Mouse (Mus musculus) CH12.LX (cell line): ENCODE data around the gene Spata6. TPM values are rescaled to one million over a fixed set of nuclear protein-coding genes. Genes with fewer than 3 reads are reported as not detected.
A peak's percentile ranks its signal among the peaks of the same experiment; 100 is the strongest.

ENCODE experiments used
- DNase-seq: peaks from one replicate; pipeline ENCODE4 v3.0.0-alpha.2; 2013; ENCODE audit errors: extremely low read depth
- H3K27ac ChIP-seq: 2 replicates; pipeline ENCODE4 v1.5.1; 2012; ENCODE audit warnings: low read depth, mild to moderate bottlenecking, control low read depth, moderate library complexity; ENCODE audit not compliant: insufficient read depth
- H3K27me3 ChIP-seq: replicated peaks from 2 replicates; pipeline ENCODE3; 2012; ENCODE audit warnings: inconsistent platforms
- H3K36me3 ChIP-seq, 2 experiments: replicated peaks in 1 of 2; 2 replicates each; pipeline versions ENCODE3 to v1.6.1; 2012; ENCODE audit warnings: inconsistent platforms in 1 of 2, low read length in 1 of 2, mild to moderate bottlenecking in 1 of 2, mixed read lengths in 1 of 2, moderate library complexity in 1 of 2; ENCODE audit not compliant: control insufficient read depth in 1 of 2, insufficient read depth in 1 of 2
- H3K4me1 ChIP-seq, 2 experiments: 2 replicates each; pipeline ENCODE4 v1.6.1; 2012; ENCODE audit warnings: inconsistent platforms in 1 of 2, moderate library complexity in 1 of 2; ENCODE audit not compliant: insufficient read depth in 2 of 2, control insufficient read depth in 1 of 2
- H3K4me2 ChIP-seq: 2 replicates; pipeline ENCODE4 v1.6.1; 2012; ENCODE audit warnings: low read depth, mild to moderate bottlenecking, control low read depth; ENCODE audit not compliant: poor library complexity, insufficient read depth, severe bottlenecking
- H3K4me3 ChIP-seq, 3 experiments: fragments of 150-350 bp in 1 of 3; sonication (generic) in 1 of 3; replicated peaks in 1 of 3; 2 replicates each; pipeline versions ENCODE3 to v1.5.1; 2011 to 2012; ENCODE audit warnings: low read depth in 2 of 3, low read length in 2 of 3, mild to moderate bottlenecking in 2 of 3, moderate library complexity in 2 of 3, control low read depth in 1 of 3, improper control_type of control experiment in 1 of 3, inconsistent platforms in 1 of 3, mixed read lengths in 1 of 3; ENCODE audit not compliant: poor library complexity in 1 of 3
- H3K79me2 ChIP-seq: replicated peaks from 2 replicates; pipeline ENCODE4 v1.6.1; 2012; ENCODE audit warnings: mild to moderate bottlenecking, moderate library complexity; ENCODE audit not compliant: control insufficient read depth, poor library complexity, insufficient read depth, severe bottlenecking; ENCODE audit errors: extremely low read depth
- H3K9ac ChIP-seq: 2 replicates; pipeline ENCODE4 v1.6.1; 2012; ENCODE audit warnings: low read depth, mild to moderate bottlenecking, control low read depth, moderate library complexity; ENCODE audit not compliant: insufficient read depth
- H3K9me3 ChIP-seq: replicated peaks from 2 replicates; pipeline ENCODE3; 2012; ENCODE audit warnings: low read length, inconsistent platforms, mixed read lengths
- BHLHE40 ChIP-seq: IDR thresholded peaks from 2 replicates; pipeline ENCODE4 v1.6.1; 2011; ENCODE audit warnings: mild to moderate bottlenecking, low read depth, low read length, improper control_type of control experiment
- CTCF ChIP-seq, 2 experiments: IDR thresholded peaks in 1 of 2; conservative IDR thresholded peaks in 1 of 2; 2 replicates each; pipeline ENCODE4 v1.5.1; 2011 to 2012; ENCODE audit warnings: low read depth in 2 of 2, low read length in 2 of 2, improper control_type of control experiment in 1 of 2, inconsistent platforms in 1 of 2, mild to moderate bottlenecking in 1 of 2, moderate library complexity in 1 of 2
- E2F4 ChIP-seq: IDR thresholded peaks from 2 replicates; pipeline ENCODE4 v1.6.1; 2011; ENCODE audit warnings: low read depth, low read length, improper control_type of control experiment; ENCODE audit not compliant: insufficient replicate concordance
- ELF1 ChIP-seq: IDR thresholded peaks from 2 replicates; pipeline ENCODE4 v1.6.1; 2014; ENCODE audit warnings: low read depth, mild to moderate bottlenecking, inconsistent platforms, low read length, improper control_type of control experiment
- EP300 ChIP-seq: IDR thresholded peaks from 2 replicates; pipeline ENCODE4 v1.6.1; 2011; ENCODE audit warnings: low read length, improper control_type of control experiment
- GABPA ChIP-seq: IDR thresholded peaks from 2 replicates; pipeline ENCODE4 v1.6.1; 2012; ENCODE audit warnings: low read depth, low read length, improper control_type of control experiment, inconsistent platforms; ENCODE audit not compliant: insufficient replicate concordance
- HCFC1 ChIP-seq: IDR thresholded peaks from 2 replicates; pipeline ENCODE4 v1.6.1; 2012; ENCODE audit warnings: low read depth, mild to moderate bottlenecking, inconsistent platforms, low read length, improper control_type of control experiment
- IRF4 ChIP-seq: IDR thresholded peaks from 2 replicates; pipeline ENCODE4 v1.6.1; 2014; ENCODE audit warnings: low read depth, mild to moderate bottlenecking, inconsistent platforms, low read length, improper control_type of control experiment
- MAX ChIP-seq: IDR thresholded peaks from 2 replicates; pipeline ENCODE4 v1.6.1; 2011; ENCODE audit warnings: low read length, improper control_type of control experiment
- MAZ ChIP-seq: IDR thresholded peaks from 2 replicates; pipeline ENCODE4 v1.6.1; 2012; ENCODE audit warnings: low read depth, mild to moderate bottlenecking, inconsistent platforms, low read length, improper control_type of control experiment, moderate library complexity
- MEF2A ChIP-seq: IDR thresholded peaks from 2 replicates; pipeline ENCODE4 v1.6.1; 2014; ENCODE audit warnings: low read depth, mild to moderate bottlenecking, inconsistent platforms, low read length, improper control_type of control experiment, borderline replicate concordance
- MXI1 ChIP-seq: IDR thresholded peaks from 2 replicates; pipeline ENCODE4 v1.6.1; 2011; ENCODE audit warnings: mild to moderate bottlenecking, low read depth, low read length, improper control_type of control experiment
- MYC ChIP-seq: IDR thresholded peaks from 2 replicates; pipeline ENCODE4 v1.6.1; 2011; ENCODE audit warnings: low read depth, mild to moderate bottlenecking, improper control_type of control experiment, low read length
- NELFE ChIP-seq: IDR thresholded peaks from 2 replicates; pipeline ENCODE4 v1.6.1; 2011; ENCODE audit warnings: low read depth, low read length, improper control_type of control experiment
- NRF1 ChIP-seq: IDR thresholded peaks from 2 replicates; pipeline ENCODE4 v1.6.1; 2014; ENCODE audit warnings: low read depth, mild to moderate bottlenecking, inconsistent platforms, low read length, improper control_type of control experiment, moderate library complexity
- POLR2A ChIP-seq: IDR thresholded peaks from 2 replicates; pipeline ENCODE4 v1.6.1; 2011; ENCODE audit warnings: low read depth, mild to moderate bottlenecking, improper control_type of control experiment, low read length
- POLR2AphosphoS2 ChIP-seq: IDR thresholded peaks from 2 replicates; pipeline ENCODE4 v1.6.1; 2011; ENCODE audit warnings: low read depth, low read length, improper control_type of control experiment
- RAD21 ChIP-seq: IDR thresholded peaks from 2 replicates; pipeline ENCODE4 v1.6.1; 2011; ENCODE audit warnings: low read depth, mild to moderate bottlenecking, low read length, improper control_type of control experiment, moderate library complexity
- RCOR1 ChIP-seq: conservative IDR thresholded peaks from 2 replicates; pipeline ENCODE4 v1.6.1; 2012; ENCODE audit warnings: low read depth, mild to moderate bottlenecking, inconsistent platforms, low read length, improper control_type of control experiment
- SIN3A ChIP-seq: IDR thresholded peaks from 2 replicates; pipeline ENCODE4 v1.6.1; 2012; ENCODE audit warnings: low read length, improper control_type of control experiment, inconsistent platforms
- SMC3 ChIP-seq: IDR thresholded peaks from 2 replicates; pipeline ENCODE4 v1.6.1; 2011; ENCODE audit warnings: low read depth, low read length, improper control_type of control experiment
- TBP ChIP-seq: conservative IDR thresholded peaks from 2 replicates; pipeline ENCODE4 v1.6.1; 2011; ENCODE audit warnings: low read depth, low read length, improper control_type of control experiment
- TCF12 ChIP-seq: IDR thresholded peaks from 2 replicates; pipeline ENCODE4 v1.6.1; 2014; ENCODE audit warnings: low read depth, mild to moderate bottlenecking, inconsistent platforms, low read length, improper control_type of control experiment
- UBTF ChIP-seq: IDR thresholded peaks from 2 replicates; pipeline ENCODE4 v1.6.1; 2012; ENCODE audit warnings: low read depth, mild to moderate bottlenecking, inconsistent platforms, low read length, improper control_type of control experiment, moderate library complexity
- USF1 ChIP-seq: IDR thresholded peaks from 2 replicates; pipeline ENCODE4 v1.6.1; 2014; ENCODE audit warnings: low read depth, mild to moderate bottlenecking, inconsistent platforms, low read length, improper control_type of control experiment
- USF2 ChIP-seq: conservative IDR thresholded peaks from 2 replicates; pipeline ENCODE4 v1.6.1; 2011; ENCODE audit warnings: low read depth, low read length, improper control_type of control experiment
- ZC3H11A ChIP-seq: IDR thresholded peaks from 2 replicates; pipeline ENCODE4 v1.6.1; 2012; ENCODE audit warnings: low read depth, mild to moderate bottlenecking, inconsistent platforms, low read length, improper control_type of control experiment
- ZKSCAN1 ChIP-seq: IDR thresholded peaks from 2 replicates; pipeline ENCODE4 v1.6.1; 2012; ENCODE audit warnings: low read depth, inconsistent platforms, low read length, improper control_type of control experiment, borderline replicate concordance
- ZMIZ1 ChIP-seq: IDR thresholded peaks from 2 replicates; pipeline ENCODE4 v1.6.1; 2012; ENCODE audit warnings: low read depth, mild to moderate bottlenecking, inconsistent platforms, low read length, improper control_type of control experiment
- ZNF384 ChIP-seq: IDR thresholded peaks from 2 replicates; pipeline ENCODE4 v1.6.1; 2012; ENCODE audit warnings: low read depth, low read length, improper control_type of control experiment, inconsistent platforms
- dilution Hi-C: fragments of 300-500 bp; cut with MboI; formaldehyde crosslinking; loops from 2 replicates; pipeline ENCODE4 v1.14.3; 2020; ENCODE audit warnings: low sequenced_read_pairs; ENCODE audit not compliant: extremely low pct_unique_long_range_greater_than_20kb, extremely low pct_ligation_motif_present
- in situ Hi-C: fragments of 300-500 bp; cut with MboI; formaldehyde crosslinking; loops from 3 replicates; pipeline ENCODE4 v1.14.3; 2019; ENCODE audit warnings: low sequenced_read_pairs, low pct_ligation_motif_present, low pct_unique_long_range_greater_than_20kb, mixed read lengths
- polyA plus RNA-seq: library from polyadenylated mRNA; unstranded; fragments of >175 nt; gene quantifications from 2 replicates; pipeline ENCODE4 v1.2.1, GENCODE M21; 2012; ENCODE audit warnings: low read depth; ENCODE audit not compliant: insufficient read length
- total RNA-seq, 2 experiments: library from RNA; depleted of rRNA; stranded (reverse); fragments of 300-350 nt in 1 of 2; fragments of >200 nt in 1 of 2; gene quantifications; 2 replicates each; pipeline ENCODE4 v1.2.3; 2012 to 2014

The Spata6 gene
- total and polyA plus RNA-seq, 3 experiments = 4.2 to 12.9 (median 11.1) TPM

GRCm38 (mm10) chr4:111687613-111688012 is 32.2 kb upstream of the Spata6 start:
- TF ChIP-seq ZC3H11A (0 out of 2 replicates have a peak, but pooled peaks have one; percentile 6), EP300 (no peak), TBP (no peak), IRF4 (peak; percentile 48; the same call in 1 of the 2 replicates), MAZ (no peak), MEF2A (no peak), E2F4 (no peak), USF2 (no peak), RCOR1 (no peak), ZMIZ1 (no peak), POLR2A (no peak), POLR2AphosphoS2 (no peak), HCFC1 (0 out of 2 replicates have a peak, but pooled peaks have one; percentile 15), GABPA (no peak), MXI1 (no peak), ELF1 (no peak), SMC3 (peak; percentile 52), USF1 (no peak), NRF1 (no peak), ZNF384 (no peak), TCF12 (0 out of 2 replicates have a peak, but pooled peaks have one; percentile 21), ZKSCAN1 (no peak), MAX (peak; percentile 65; the same call in 1 of the 2 replicates), RAD21 (peak; percentile 72), UBTF (no peak), CTCF (conservative IDR thresholded peaks at IDR 0.05 in 1 of 2, IDR thresholded peaks at IDR 0.05 in 1 of 2; ENCODE audit: low read depth in 2 of 2, low read length in 2 of 2) (peak; percentile 85 to 88), BHLHE40 (no peak), NELFE (peak; percentile 51; the same call in 1 of the 2 replicates), SIN3A (no peak), MYC (peak; percentile 85)
- TF ChIP-seq, all 38 proteins: peak for 10
- peak overlapping the region; percentile 96; the same call in 1 of the 2 replicates for H3K4me2 ChIP-seq
- H3K9ac ChIP-seq = peak overlapping the region; percentile 52
- no peak overlapping the region for H3K27ac ChIP-seq
- dilution Hi-C loops (no loop called here), in situ Hi-C loops (no loop called here)
- no peaks in the 10 kb centered on the region for H3K9me3 ChIP-seq
- H3K4me3 ChIP-seq = peak overlapping the region; percentile 45 to 50 (median 50)
- DNase-seq = peak; percentile 87
- no peaks in the 10 kb centered on the region for H3K27me3 ChIP-seq
- H3K36me3 ChIP-seq = no peaks in the 10 kb centered on the region
- H3K4me1 ChIP-seq = peaks cover 0 to 4% of the 10 kb centered on the region in 2 experiments; a peak in 1 of 4 replicates
- H3K79me2 ChIP-seq = no peaks in the 10 kb centered on the region
